17 mouse cellular contexts compared by ENCODE assay signal in the genomic region with DNA sequence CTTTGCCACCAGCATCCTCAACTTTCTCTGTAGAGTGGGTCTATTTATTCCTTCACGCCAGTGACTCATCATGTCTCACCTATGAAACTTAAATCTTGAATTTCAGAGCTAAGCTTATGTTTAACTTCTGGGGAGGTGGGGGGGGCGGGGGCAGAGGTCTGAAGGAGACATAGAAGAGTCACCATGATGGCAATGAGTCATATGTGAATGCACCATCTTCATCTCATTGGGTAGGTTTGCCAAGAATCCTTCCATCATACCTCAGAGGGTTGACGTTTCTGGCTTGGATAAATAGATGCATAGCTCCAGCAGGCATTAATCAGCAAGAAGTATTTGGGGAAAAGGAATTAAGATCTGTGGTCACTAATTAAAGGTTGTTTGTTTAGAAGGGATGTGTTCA.
"Had no signal": no experiment of that assay in that cellular context is flagged by ENCODE, and none has a peak within 500 bp of the region (broad histone marks: within the 10 kb centered on the region; RNA-seq: fewer than 3 reads in every experiment).

No protein-coding gene starts in this region.

- DNase-seq: retina, postnatal 1 day; right cerebral cortex, adult 18-20 months; right cerebral cortex, postnatal 14 days; right cerebral cortex, postnatal 25 days; right cerebral cortex, postnatal 4 days; spleen, adult 18-20 months; thymus, adult 18-20 months; thymus, adult 2 months; thymus, postnatal 14 days; thymus, postnatal 25 days; thymus, postnatal 36 days; thymus, postnatal 4 days had no signal

- H3K27me3 ChIP-seq: neural tube, embryonic 12.5 days; neural tube, embryonic 13.5 days; neural tube, embryonic 15.5 days; stomach, embryonic 15.5 days had no signal

- H3K27ac ChIP-seq: neural tube, embryonic 12.5 days; neural tube, embryonic 13.5 days; neural tube, embryonic 15.5 days; stomach, embryonic 15.5 days; stomach, postnatal 0 days had no signal

- H3K4me3 ChIP-seq: neural tube, embryonic 12.5 days; neural tube, embryonic 13.5 days; neural tube, embryonic 15.5 days; stomach, embryonic 15.5 days had no signal
